Mouse (Mus musculus) CH12.LX (cell line): ENCODE data around the gene Shld1. TPM values are rescaled to one million over a fixed set of nuclear protein-coding genes. Genes with fewer than 3 reads are reported as not detected.

ENCODE experiments used
- DNase-seq: peaks from one replicate; pipeline ENCODE4 v3.0.0-alpha.2; 2013; ENCODE audit errors: extremely low read depth
- H3K27ac ChIP-seq: 2 replicates; pipeline ENCODE4 v1.5.1; 2012; ENCODE audit warnings: low read depth, mild to moderate bottlenecking, control low read depth, moderate library complexity; ENCODE audit not compliant: insufficient read depth
- H3K27me3 ChIP-seq: replicated peaks from 2 replicates; pipeline ENCODE3; 2012; ENCODE audit warnings: inconsistent platforms
- H3K36me3 ChIP-seq, 2 experiments: replicated peaks in 1 of 2; 2 replicates each; pipeline versions ENCODE3 to v1.6.1; 2012; ENCODE audit warnings: inconsistent platforms in 1 of 2, low read length in 1 of 2, mild to moderate bottlenecking in 1 of 2, mixed read lengths in 1 of 2, moderate library complexity in 1 of 2; ENCODE audit not compliant: control insufficient read depth in 1 of 2, insufficient read depth in 1 of 2
- H3K4me1 ChIP-seq, 2 experiments: 2 replicates each; pipeline ENCODE4 v1.6.1; 2012; ENCODE audit warnings: inconsistent platforms in 1 of 2, moderate library complexity in 1 of 2; ENCODE audit not compliant: insufficient read depth in 2 of 2, control insufficient read depth in 1 of 2
- H3K4me2 ChIP-seq: 2 replicates; pipeline ENCODE4 v1.6.1; 2012; ENCODE audit warnings: low read depth, mild to moderate bottlenecking, control low read depth; ENCODE audit not compliant: poor library complexity, insufficient read depth, severe bottlenecking
- H3K4me3 ChIP-seq, 3 experiments: fragments of 150-350 bp in 1 of 3; sonication (generic) in 1 of 3; replicated peaks in 1 of 3; 2 replicates each; pipeline versions ENCODE3 to v1.5.1; 2011 to 2012; ENCODE audit warnings: low read depth in 2 of 3, low read length in 2 of 3, mild to moderate bottlenecking in 2 of 3, moderate library complexity in 2 of 3, control low read depth in 1 of 3, improper control_type of control experiment in 1 of 3, inconsistent platforms in 1 of 3, mixed read lengths in 1 of 3; ENCODE audit not compliant: poor library complexity in 1 of 3
- H3K79me2 ChIP-seq: replicated peaks from 2 replicates; pipeline ENCODE4 v1.6.1; 2012; ENCODE audit warnings: mild to moderate bottlenecking, moderate library complexity; ENCODE audit not compliant: control insufficient read depth, poor library complexity, insufficient read depth, severe bottlenecking; ENCODE audit errors: extremely low read depth
- H3K9ac ChIP-seq: 2 replicates; pipeline ENCODE4 v1.6.1; 2012; ENCODE audit warnings: low read depth, mild to moderate bottlenecking, control low read depth, moderate library complexity; ENCODE audit not compliant: insufficient read depth
- H3K9me3 ChIP-seq: replicated peaks from 2 replicates; pipeline ENCODE3; 2012; ENCODE audit warnings: low read length, inconsistent platforms, mixed read lengths
- BHLHE40 ChIP-seq: IDR thresholded peaks from 2 replicates; pipeline ENCODE4 v1.6.1; 2011; ENCODE audit warnings: mild to moderate bottlenecking, low read depth, low read length, improper control_type of control experiment
- CHD2 ChIP-seq: IDR thresholded peaks from 2 replicates; pipeline ENCODE4 v1.6.1; 2011; ENCODE audit warnings: low read length, improper control_type of control experiment
- GABPA ChIP-seq: IDR thresholded peaks from 2 replicates; pipeline ENCODE4 v1.6.1; 2012; ENCODE audit warnings: low read depth, low read length, improper control_type of control experiment, inconsistent platforms; ENCODE audit not compliant: insufficient replicate concordance
- MAX ChIP-seq: IDR thresholded peaks from 2 replicates; pipeline ENCODE4 v1.6.1; 2011; ENCODE audit warnings: low read length, improper control_type of control experiment
- MAZ ChIP-seq: IDR thresholded peaks from 2 replicates; pipeline ENCODE4 v1.6.1; 2012; ENCODE audit warnings: low read depth, mild to moderate bottlenecking, inconsistent platforms, low read length, improper control_type of control experiment, moderate library complexity
- RAD21 ChIP-seq: IDR thresholded peaks from 2 replicates; pipeline ENCODE4 v1.6.1; 2011; ENCODE audit warnings: low read depth, mild to moderate bottlenecking, low read length, improper control_type of control experiment, moderate library complexity
- ZC3H11A ChIP-seq: IDR thresholded peaks from 2 replicates; pipeline ENCODE4 v1.6.1; 2012; ENCODE audit warnings: low read depth, mild to moderate bottlenecking, inconsistent platforms, low read length, improper control_type of control experiment
- dilution Hi-C: fragments of 300-500 bp; cut with MboI; formaldehyde crosslinking; loops from 2 replicates; pipeline ENCODE4 v1.14.3; 2020; ENCODE audit warnings: low sequenced_read_pairs; ENCODE audit not compliant: extremely low pct_unique_long_range_greater_than_20kb, extremely low pct_ligation_motif_present
- in situ Hi-C: fragments of 300-500 bp; cut with MboI; formaldehyde crosslinking; loops from 3 replicates; pipeline ENCODE4 v1.14.3; 2019; ENCODE audit warnings: low sequenced_read_pairs, low pct_ligation_motif_present, low pct_unique_long_range_greater_than_20kb, mixed read lengths
- polyA plus RNA-seq: library from polyadenylated mRNA; unstranded; fragments of >175 nt; gene quantifications from 2 replicates; pipeline ENCODE4 v1.2.1, GENCODE M21; 2012; ENCODE audit warnings: low read depth; ENCODE audit not compliant: insufficient read length
- total RNA-seq, 2 experiments: library from RNA; depleted of rRNA; stranded (reverse); fragments of 300-350 nt in 1 of 2; fragments of >200 nt in 1 of 2; gene quantifications; 2 replicates each; pipeline ENCODE4 v1.2.3; 2012 to 2014

Gene Shld1
- total and polyA plus RNA-seq, 3 experiments = 5.7 to 12.6 (median 9.3) TPM

GRCm38 (mm10) chr2:132793441-132794203 is 106.9 kb downstream of the Shld1 start (continued):
- no peak for TF ChIP-seq ZC3H11A

- no peak overlapping the region for H3K4me2 ChIP-seq
- no peak overlapping the region for H3K27ac ChIP-seq
- no peaks in the 10 kb centered on the region for H3K4me1 ChIP-seq
- H3K27me3 ChIP-seq = peaks cover 2% of the 10 kb centered on the region
- no peak overlapping the region for H3K9ac ChIP-seq
- no peaks in the 10 kb centered on the region for H3K79me2 ChIP-seq
- no peaks in the 10 kb centered on the region for H3K36me3 ChIP-seq
- in situ Hi-C loops = no loop called here
- DNase-seq = no peak
- no peak overlapping the region for H3K4me3 ChIP-seq
- TF ChIP-seq MAX (no peak), RAD21 (no peak), BHLHE40 (no peak), GABPA (no peak), CHD2 (no peak), MAZ (no peak)
- TF ChIP-seq, all 38 proteins: peak for 0
- dilution Hi-C loops = no loop called here
- no peaks in the 10 kb centered on the region for H3K9me3 ChIP-seq
Measured at GRCm38 (mm10) chr2:132794204-132794586, 107.5 kb downstream of the Shld1 start.

Other genes starting within 250 kb of the Shld1 start
- gene Gpcpd1, start 99.2 kb upstream of the Shld1 start, total RNA-seq (2012; rRNA removed) = 18.3 and 33.5 TPM in 2 replicates
- gene Gpcpd1, start 99.2 kb upstream of the Shld1 start, total RNA-seq (2014; rRNA removed) = 60.5 and 60.8 TPM in 2 replicates
- gene Gpcpd1, start 99.2 kb upstream of the Shld1 start, polyA plus RNA-seq = 30.9 and 40.7 TPM in 2 replicates
- 0.08 and 0.13 TPM in 2 replicates for gene Chgb, start 94.3 kb downstream of the Shld1 start, total RNA-seq (2012; rRNA removed)
- gene Chgb, start 94.3 kb downstream of the Shld1 start, total RNA-seq (2014; rRNA removed) = not detected in 2 replicates
- 0.08 TPM in 1 of 2 replicates, not detected in the other for gene Chgb, start 94.3 kb downstream of the Shld1 start, polyA plus RNA-seq
- gene Trmt6, start 129.1 kb downstream of the Shld1 start, total RNA-seq (2012; rRNA removed) = 35.1 and 53.0 TPM in 2 replicates
- gene Trmt6, start 129.1 kb downstream of the Shld1 start, total RNA-seq (2014; rRNA removed) = 77.6 and 84.5 TPM in 2 replicates
- 89.9 and 92.5 TPM in 2 replicates for gene Trmt6, start 129.1 kb downstream of the Shld1 start, polyA plus RNA-seq
- gene Mcm8, start 129.2 kb downstream of the Shld1 start, total RNA-seq (2012; rRNA removed) = 22.1 and 24.7 TPM in 2 replicates
- gene Mcm8, start 129.2 kb downstream of the Shld1 start, total RNA-seq (2014; rRNA removed) = 24.9 and 26.9 TPM in 2 replicates
- 24.6 and 25.1 TPM in 2 replicates for gene Mcm8, start 129.2 kb downstream of the Shld1 start, polyA plus RNA-seq
- gene Crls1, start 159.7 kb downstream of the Shld1 start, total RNA-seq (2012; rRNA removed) = 29.7 and 31.8 TPM in 2 replicates
- gene Crls1, start 159.7 kb downstream of the Shld1 start, total RNA-seq (2014; rRNA removed) = 105 and 109 TPM in 2 replicates
- 34.5 and 44.9 TPM in 2 replicates for gene Crls1, start 159.7 kb downstream of the Shld1 start, polyA plus RNA-seq
- not detected in 2 replicates for gene Lrrn4, start 194.0 kb downstream of the Shld1 start, total RNA-seq (2012; rRNA removed)
- not detected in 2 replicates for gene Lrrn4, start 194.0 kb downstream of the Shld1 start, total RNA-seq (2014; rRNA removed)
- 0.08 TPM in 1 of 2 replicates, not detected in the other for gene Lrrn4, start 194.0 kb downstream of the Shld1 start, polyA plus RNA-seq